Mouse (Mus musculus): ENCODE data around the gene Phxr2.
"Not testable (repeated sequence)": the region's sequence is repeated elsewhere in the genome, so short reads cannot be mapped to it uniquely, and the experiment has no call there.

Phxr2 gene

DNA sequence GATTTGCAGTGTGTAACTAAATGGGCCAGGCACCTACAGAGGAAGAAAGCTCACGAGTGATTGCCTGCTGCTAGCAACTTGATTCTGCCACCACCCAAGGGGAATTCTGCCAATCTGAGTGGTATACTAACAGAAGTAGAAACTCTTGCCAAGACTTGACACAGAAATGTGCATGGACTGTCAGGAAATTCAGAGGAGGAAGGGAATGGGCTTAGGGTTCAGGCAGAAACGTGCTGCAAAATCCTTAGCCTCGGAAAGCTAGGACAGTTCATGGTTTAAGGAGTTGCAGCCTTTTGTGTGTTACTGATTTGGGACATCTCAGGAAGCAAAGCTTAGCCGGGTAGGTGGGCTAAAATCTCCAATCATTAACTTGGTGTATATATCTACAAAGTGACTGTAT, at the start of gene Phxr2:
TSS of gene Phxr2 (minus strand) at position 101 of the 400 bp plus-strand sequence.
- DNase-seq, result no peak

DNA sequence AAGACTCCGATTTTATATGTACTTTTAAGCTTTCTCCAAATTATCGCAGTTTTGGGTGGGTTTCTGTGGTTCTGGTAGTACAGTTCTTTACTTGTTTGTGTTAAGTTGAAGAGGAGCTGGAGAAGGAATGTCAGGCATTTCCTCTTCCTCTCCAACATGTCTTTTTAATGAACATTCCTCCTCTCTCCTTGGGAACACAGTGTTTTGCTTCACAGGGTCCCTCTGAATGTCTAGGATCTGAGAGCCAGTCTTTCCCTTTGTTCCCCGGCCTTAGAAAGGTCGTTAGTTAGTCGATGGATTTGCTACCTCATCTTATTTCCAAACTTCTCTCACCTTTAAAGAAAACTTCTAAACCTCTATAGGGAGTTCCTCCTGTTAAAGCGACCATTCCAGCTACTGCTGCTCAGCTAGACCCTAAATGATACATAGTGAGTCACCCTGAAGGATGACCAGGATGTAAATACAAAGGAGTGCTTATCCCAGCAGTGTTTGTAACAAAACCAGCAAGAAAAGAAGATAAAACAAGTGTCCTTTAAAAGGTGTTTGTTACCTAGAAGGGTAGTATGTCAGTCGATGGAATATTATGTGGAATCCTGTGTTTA, 46.9 kb upstream of the Phxr2 start:
- no peak for DNase-seq

GRCm38 (mm10) chr10:99171961-99172497, 45.9 kb upstream of the Phxr2 start:
- DNase-seq, result peak; percentile 77

GRCm38 (mm10) chr10:99169765-99170129, 43.6 kb upstream of the Phxr2 start:
- DNase-seq, result no peak

DNA sequence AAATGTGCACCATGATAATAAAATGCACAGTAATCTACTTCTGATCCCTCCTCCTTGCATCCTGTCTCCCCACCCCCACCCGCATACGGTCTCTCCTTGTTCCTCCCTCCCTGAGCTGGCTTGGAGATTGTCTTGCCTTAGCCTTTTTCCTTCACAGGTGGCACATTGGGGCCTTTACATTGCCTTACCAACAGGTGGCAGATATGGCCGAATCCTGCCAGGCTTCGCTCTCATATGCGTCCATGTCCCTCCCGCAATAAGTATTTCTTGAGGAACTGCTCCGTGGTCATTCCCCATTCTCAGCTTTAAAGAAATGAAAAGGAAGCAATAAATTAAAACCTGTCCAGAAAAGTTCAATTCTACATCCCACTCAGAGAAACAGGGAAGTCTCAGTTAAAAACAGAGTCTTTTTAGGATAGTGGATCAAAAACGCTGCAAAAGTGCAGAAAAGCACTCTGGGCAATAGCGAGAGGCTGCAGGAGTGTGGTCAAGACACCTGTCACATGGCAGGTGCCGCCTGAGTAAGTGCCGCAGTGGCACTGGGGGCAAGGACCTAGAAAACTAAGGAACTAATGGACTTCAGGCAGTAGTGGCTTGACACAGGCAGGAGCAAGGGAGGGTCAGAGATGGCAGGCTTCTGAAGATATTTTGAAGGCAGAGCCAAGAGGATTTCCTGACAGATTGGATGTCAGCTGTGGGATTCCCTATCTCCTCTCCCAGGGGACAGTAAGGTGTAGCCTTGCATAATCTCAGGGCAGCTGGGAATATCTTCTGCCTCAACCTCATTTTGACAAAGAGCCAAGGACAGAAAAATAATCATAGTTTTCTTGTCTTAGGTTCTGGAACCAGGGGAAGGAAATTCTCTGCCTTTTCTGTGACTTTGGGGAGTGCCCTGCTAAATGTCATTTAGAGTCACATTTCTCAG, 43.0 kb upstream of the Phxr2 start:
- peak; percentile 49 for DNase-seq

GRCm38 (mm10) chr10:99168404-99168803, 42.3 kb upstream of the Phxr2 start:
- no peak for DNase-seq

- DNase-seq, result no peak
These were observed 40.3 kb upstream of the Phxr2 start for GRCm38 (mm10) chr10:99166392-99166791.

GRCm38 (mm10) chr10:99165751-99166282, 39.7 kb upstream of the Phxr2 start:
- DNase-seq, result no peak

DNA sequence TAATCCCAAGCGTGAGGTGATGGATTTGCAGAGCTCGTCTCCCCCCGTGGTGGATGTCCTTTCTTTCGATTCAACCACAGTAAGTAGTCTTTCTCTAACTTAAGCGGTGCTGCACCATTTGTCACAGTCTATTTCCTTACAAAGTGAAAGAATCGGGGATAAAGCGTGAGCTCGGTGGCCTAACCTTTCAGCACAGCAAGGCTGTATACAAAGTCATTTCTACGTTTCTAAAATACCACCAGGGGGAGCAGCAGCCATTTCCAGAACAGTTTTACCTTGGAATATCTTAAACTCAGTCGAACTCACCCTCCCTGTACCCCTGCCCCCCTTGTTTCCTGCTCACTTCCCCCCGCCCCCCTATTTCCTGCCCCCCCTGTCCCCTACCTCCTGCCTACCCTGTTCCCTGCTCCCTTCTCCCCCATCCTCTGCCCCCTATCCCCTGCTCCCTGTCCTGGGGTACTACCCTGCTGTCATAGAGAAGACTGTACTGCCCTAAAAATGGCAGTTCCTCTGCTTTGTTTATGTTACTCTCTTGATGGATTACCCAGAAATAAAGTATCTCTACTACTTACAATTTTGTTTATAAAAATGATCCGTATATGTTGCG, 38.8 kb upstream of the Phxr2 start:
- peak; percentile 77 for DNase-seq

DNA sequence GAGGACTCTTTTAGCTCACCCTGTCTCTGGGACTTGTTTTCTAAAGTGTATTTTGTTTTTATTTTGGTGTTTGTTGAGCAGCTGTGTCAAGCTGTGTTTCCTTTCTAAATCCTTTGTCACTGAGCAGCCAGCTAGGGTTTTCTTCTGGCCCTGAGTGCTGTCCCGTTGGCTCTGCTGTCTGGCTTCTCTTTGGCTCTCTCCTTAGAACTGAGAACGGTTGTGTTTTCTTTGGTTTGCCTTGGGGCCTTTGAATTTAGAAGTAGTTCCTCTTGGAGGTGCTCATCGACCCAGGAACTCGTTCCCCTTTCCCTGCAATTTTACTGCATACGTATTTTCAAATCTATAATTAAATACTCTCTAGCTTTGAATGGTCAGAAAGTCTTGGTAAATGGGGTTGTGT, 36.9 kb upstream of the Phxr2 start:
- no peak for DNase-seq

- DNase-seq, result peak; percentile 73
These were observed 36.0 kb upstream of the Phxr2 start for GRCm38 (mm10) chr10:99161987-99162582.

- not testable (repeated sequence) for DNase-seq
These were observed 31.6 kb upstream of the Phxr2 start for GRCm38 (mm10) chr10:99157697-99158096.

DNA sequence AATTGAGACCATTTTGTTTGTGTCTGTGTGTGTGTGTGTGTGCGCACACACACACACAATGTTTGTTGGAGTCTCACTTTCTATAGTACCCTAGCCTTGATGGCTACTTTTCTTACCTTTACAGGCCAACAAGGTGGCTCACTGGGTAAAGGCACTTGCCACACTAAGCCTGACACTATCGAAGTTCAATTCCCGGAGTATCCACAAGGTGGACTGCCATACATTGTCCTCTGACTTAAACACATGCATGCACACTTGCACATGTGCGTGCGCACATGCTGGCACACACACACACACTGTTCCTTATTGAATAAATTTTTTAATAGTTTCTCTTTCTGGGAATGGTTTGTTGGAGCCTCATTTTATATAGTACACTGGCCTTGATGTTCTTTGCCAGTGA, 30.7 kb upstream of the Phxr2 start:
- DNase-seq, result no peak

GRCm38 (mm10) chr10:99154635-99155034, 28.5 kb upstream of the Phxr2 start:
- DNase-seq, result no peak

GRCm38 (mm10) chr10:99152063-99152462, 25.9 kb upstream of the Phxr2 start:
- no peak for DNase-seq

DNA sequence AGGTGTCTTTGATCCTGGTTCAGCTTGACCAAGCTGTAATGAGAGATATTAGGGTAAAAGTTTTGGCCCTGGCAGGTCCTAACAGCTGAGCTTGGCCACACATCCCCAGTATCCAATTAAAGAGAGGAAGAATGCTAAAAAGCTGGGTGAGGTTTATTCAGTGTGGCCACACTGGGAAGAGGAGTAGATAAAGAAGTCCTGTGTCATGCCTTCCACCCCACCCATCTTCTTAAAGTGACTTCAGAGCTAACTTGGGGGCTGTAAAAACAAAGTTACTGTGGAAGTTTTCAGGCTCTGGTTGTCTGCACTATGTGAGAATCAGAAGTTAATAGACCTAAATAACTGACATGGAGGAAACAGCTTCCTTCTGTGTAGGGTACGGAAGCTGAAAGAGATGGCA, 25.5 kb upstream of the Phxr2 start:
- no peak for DNase-seq

DNA sequence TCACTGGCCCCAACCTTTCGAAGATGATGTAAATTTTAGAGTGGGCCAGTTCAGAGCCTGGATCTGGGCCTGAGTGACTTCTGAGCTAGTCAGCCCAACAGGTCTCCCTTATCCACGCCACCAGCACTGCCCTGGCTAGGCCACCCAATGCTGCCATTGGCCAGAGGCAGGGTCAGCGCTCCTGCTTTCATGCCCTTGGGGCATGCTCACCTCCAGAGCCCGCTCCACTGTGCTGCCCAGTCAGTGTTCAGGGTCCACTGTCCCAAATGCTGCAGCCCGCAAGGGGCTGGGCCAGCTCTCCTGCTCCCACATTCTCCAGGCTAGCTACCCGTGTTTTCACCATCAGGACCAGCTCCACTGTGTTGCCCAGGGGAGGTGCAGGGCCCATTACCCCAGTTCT, 23.9 kb upstream of the Phxr2 start:
- no peak for DNase-seq

DNA sequence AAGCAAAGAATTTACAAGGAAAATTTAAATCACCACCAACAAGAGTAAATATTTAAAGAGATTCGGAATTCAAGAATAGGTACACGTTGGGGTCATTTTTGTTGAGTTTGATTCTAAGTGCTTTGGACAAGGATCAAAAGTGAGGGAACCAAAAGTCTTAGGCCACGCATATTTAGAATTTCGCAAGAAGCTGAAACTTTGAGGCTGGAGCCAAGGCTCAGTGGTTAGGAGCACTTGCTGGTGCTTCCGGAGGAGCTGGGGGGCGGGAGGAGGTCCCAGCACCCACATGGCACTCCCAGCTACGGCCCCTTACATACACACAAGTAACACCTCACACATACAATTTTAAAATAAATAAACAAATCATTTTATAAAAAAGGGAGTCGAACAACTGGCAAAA, 20.5 kb upstream of the Phxr2 start:
- DNase-seq, result no peak

DNA sequence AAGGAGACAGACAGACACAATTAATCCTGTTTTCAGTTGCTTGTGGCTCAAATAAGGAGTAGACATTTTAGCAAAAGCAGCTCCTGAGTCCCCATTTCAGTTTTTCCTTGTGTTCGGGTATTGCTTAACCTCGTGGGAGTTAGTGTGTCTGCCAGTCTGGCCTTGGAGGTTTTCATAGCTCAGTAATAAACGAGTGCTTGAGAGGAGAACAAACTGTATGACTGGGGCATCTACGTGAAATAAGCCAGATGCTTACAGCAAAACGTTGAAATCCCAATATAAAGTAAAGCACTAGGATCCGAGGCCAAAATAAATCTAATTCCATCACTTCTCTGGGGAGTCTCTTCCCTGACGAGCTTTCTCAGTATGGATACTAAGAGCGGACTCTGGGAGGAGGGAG, 19.5 kb upstream of the Phxr2 start:
- DNase-seq, result no peak

DNA sequence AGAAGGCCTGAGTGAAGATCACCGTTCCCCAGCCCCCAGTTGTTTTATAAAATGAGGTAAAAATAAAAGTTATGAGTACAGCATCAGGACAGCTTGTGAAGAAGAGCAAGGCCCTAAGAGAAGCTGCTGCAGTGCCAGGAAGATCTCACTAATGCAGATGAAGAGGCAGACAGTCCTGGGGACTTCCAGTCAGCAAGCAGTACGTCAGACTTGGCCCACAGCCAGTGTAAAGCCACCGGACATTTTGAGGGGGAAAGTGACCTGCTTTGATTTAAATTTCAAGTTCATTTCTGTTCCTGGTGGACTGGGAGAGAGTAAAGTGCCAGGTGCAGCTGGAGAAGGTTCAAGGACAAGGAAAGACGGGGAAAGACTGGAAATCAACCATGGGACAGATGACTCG, 10.2 kb upstream of the Phxr2 start:
- no peak for DNase-seq

GRCm38 (mm10) chr10:99133321-99133875, 7.3 kb upstream of the Phxr2 start:
- no peak for DNase-seq

- no peak for DNase-seq
These were observed 6.6 kb upstream of the Phxr2 start for GRCm38 (mm10) chr10:99132595-99133272.
